Comparison of ENCODE assay signal across 19 mouse cellular contexts in genomic region chr14:117490469-117490868, GRCm38 (mm10).
DNase-seq lines count a peak whose midpoint lies in the region; ATAC-seq and TF ChIP-seq lines count a peak whose summit lies in the region.
"Had no signal": no experiment of that assay in that cellular context is flagged by ENCODE, and none has a peak within 500 bp of the region (broad histone marks: within the 10 kb centered on the region; RNA-seq: fewer than 3 reads in every experiment).

No protein-coding gene starts in this region.

- no peak for TF ChIP-seq EP300 in lung, postnatal 0 days (IDR thresholded peaks at IDR 0.05)

- no peaks in the 10 kb centered on the region for H3K4me1 ChIP-seq in forebrain, embryonic 11.5 days (replicated peaks; ENCODE audit: control insufficient read depth, insufficient read depth, low read length)
- no peaks in the 10 kb centered on the region for H3K4me1 ChIP-seq in forebrain, embryonic 15.5 days
- H3K4me1 ChIP-seq in hindbrain, postnatal 0 days (ENCODE audit: insufficient read depth, low read length), result no peaks in the 10 kb centered on the region
- no peaks in the 10 kb centered on the region for H3K4me1 ChIP-seq in hindbrain, embryonic 16.5 days (ENCODE audit: control insufficient read depth, insufficient read depth, low read depth, low read length)
- peaks cover 2% of the 10 kb centered on the region; the same call in 1 of the 2 replicates for H3K4me1 ChIP-seq in lung, postnatal 0 days (ENCODE audit: insufficient read depth, low read depth, low read length)
- H3K4me1 ChIP-seq in lung, adult 2 months (ENCODE audit: control insufficient read depth, insufficient read depth, low read length), result no peaks in the 10 kb centered on the region; the same call in none of the 2 replicates
- peaks cover 11% of the 10 kb centered on the region; the same call in 1 of the 2 replicates for H3K4me1 ChIP-seq in stomach, embryonic 14.5 days (ENCODE audit: control insufficient read depth, insufficient read depth, low read length)
- H3K4me1 ChIP-seq: heart, embryonic 12.5 days; limb, embryonic 12.5 days; liver, embryonic 13.5 days had no signal

- 0 out of 2 replicates have a peak, but pooled peaks have one; percentile 30 for ATAC-seq in forebrain, embryonic 11.5 days (replicated peaks; ENCODE audit: low FRiP score)
- ATAC-seq in forebrain, embryonic 15.5 days (replicated peaks), result no peak
- ATAC-seq in hindbrain, postnatal 0 days, result no peak
- no peak for ATAC-seq in hindbrain, embryonic 16.5 days
- ATAC-seq in lung, postnatal 0 days, result no peak
- ATAC-seq in stomach, embryonic 14.5 days (ENCODE audit: insufficient number of reproducible peaks, insufficient read depth, low FRiP score, low read depth), result peak; percentile 33; the same call in 1 of the 2 replicates

- H3K27ac ChIP-seq in forebrain, embryonic 11.5 days (ENCODE audit: low read depth, low read length), result no peak overlapping the region
- no peak overlapping the region for H3K27ac ChIP-seq in forebrain, embryonic 15.5 days (replicated peaks)
- H3K27ac ChIP-seq in hindbrain, postnatal 0 days, result no peak overlapping the region
- no peak overlapping the region for H3K27ac ChIP-seq in hindbrain, embryonic 16.5 days (ENCODE audit: low read depth, low read length)
- H3K27ac ChIP-seq in lung, postnatal 0 days (ENCODE audit: low read length), result no peak overlapping the region
- no peak overlapping the region for H3K27ac ChIP-seq in stomach, embryonic 14.5 days (ENCODE audit: low read length)
- H3K27ac ChIP-seq: hindbrain, embryonic 15.5 days; limb, embryonic 12.5 days; liver, embryonic 13.5 days; midbrain, embryonic 12.5 days had no signal

- H3K4me3 ChIP-seq in forebrain, embryonic 11.5 days (ENCODE audit: low read depth, low read length), result no peak overlapping the region
- no peak overlapping the region for H3K4me3 ChIP-seq in forebrain, embryonic 15.5 days
- no peak overlapping the region for H3K4me3 ChIP-seq in hindbrain, postnatal 0 days (ENCODE audit: low read length)
- H3K4me3 ChIP-seq in hindbrain, embryonic 16.5 days (ENCODE audit: low read length), result no peak overlapping the region
- no peak overlapping the region for H3K4me3 ChIP-seq in lung, postnatal 0 days (ENCODE audit: low read depth, low read length)
- no peak overlapping the region for H3K4me3 ChIP-seq in lung, adult 2 months (replicated peaks; ENCODE audit: extremely low read depth, low read depth, low read length)
- H3K4me3 ChIP-seq in stomach, embryonic 14.5 days (ENCODE audit: low read depth, low read length), result no peak overlapping the region
- H3K4me3 ChIP-seq: heart, embryonic 12.5 days; hindbrain, embryonic 15.5 days; limb, embryonic 12.5 days; liver, embryonic 13.5 days; midbrain, embryonic 12.5 days; myocyte had no signal

- no peak for DNase-seq in forebrain, embryonic 11.5 days (ENCODE audit: low spot score)
- no peak for DNase-seq in hindbrain, postnatal 0 days (ENCODE audit: low spot score)
- no peak for DNase-seq in lung, postnatal 0 days (ENCODE audit: low spot score)
- no peak for DNase-seq in lung, adult 2 months
- no peak for DNase-seq in adrenal gland, postnatal 14 days
- DNase-seq: cerebellum, adult 9-10 months; kidney, adult 8-10 months; kidney, postnatal 36 days; layer of hippocampus, adult 9-11 months; liver, embryonic 13.5 days; right cerebral cortex, postnatal 25 days had no signal

- no peak for TF ChIP-seq POLR2A in lung, adult 2 months (IDR thresholded peaks at IDR 0.05; ENCODE audit: borderline replicate concordance, extremely low read depth, low read depth, low read length)

- peak; percentile 58 for TF ChIP-seq CTCF in hindbrain, postnatal 0 days (IDR thresholded peaks at IDR 0.05; ENCODE audit: low read depth)
- peak; percentile 37 for TF ChIP-seq CTCF in lung, postnatal 0 days (IDR thresholded peaks at IDR 0.05)
- TF ChIP-seq CTCF in lung, adult 2 months (IDR thresholded peaks at IDR 0.05; ENCODE audit: insufficient read depth, low read length), result no peak

- H3K4me2 ChIP-seq in forebrain, embryonic 11.5 days (ENCODE audit: low read depth, low read length, severe bottlenecking), result no peak overlapping the region
- no peak overlapping the region for H3K4me2 ChIP-seq in forebrain, embryonic 15.5 days (replicated peaks)
- no peak overlapping the region for H3K4me2 ChIP-seq in hindbrain, postnatal 0 days (ENCODE audit: low read depth, low read length)
- H3K4me2 ChIP-seq in hindbrain, embryonic 16.5 days (ENCODE audit: low read length), result no peak overlapping the region
- no peak overlapping the region for H3K4me2 ChIP-seq in lung, postnatal 0 days (replicated peaks; ENCODE audit: low read depth, low read length)
- no peak overlapping the region for H3K4me2 ChIP-seq in stomach, embryonic 14.5 days (replicated peaks; ENCODE audit: low read depth, low read length)
- H3K4me2 ChIP-seq: heart, embryonic 12.5 days; hindbrain, embryonic 15.5 days; limb, embryonic 12.5 days; liver, embryonic 13.5 days; midbrain, embryonic 12.5 days had no signal

- no peak overlapping the region for H3K9ac ChIP-seq in forebrain, embryonic 11.5 days (ENCODE audit: low read length)
- H3K9ac ChIP-seq in forebrain, embryonic 15.5 days (replicated peaks), result no peak overlapping the region
- H3K9ac ChIP-seq in hindbrain, postnatal 0 days (replicated peaks; ENCODE audit: low read length), result no peak overlapping the region
- H3K9ac ChIP-seq in hindbrain, embryonic 16.5 days (ENCODE audit: low read depth, low read length), result no peak overlapping the region
- H3K9ac ChIP-seq in lung, postnatal 0 days (replicated peaks; ENCODE audit: low read depth), result no peak overlapping the region
- H3K9ac ChIP-seq in stomach, embryonic 14.5 days (replicated peaks; ENCODE audit: low read depth, low read length), result no peak overlapping the region
- H3K9ac ChIP-seq: heart, embryonic 12.5 days; hindbrain, embryonic 15.5 days; limb, embryonic 12.5 days; liver, embryonic 13.5 days; midbrain, embryonic 12.5 days had no signal

- H3K9me3 ChIP-seq in forebrain, embryonic 11.5 days (ENCODE audit: control insufficient read depth, low read length), result no peaks in the 10 kb centered on the region
- no peaks in the 10 kb centered on the region for H3K9me3 ChIP-seq in forebrain, embryonic 15.5 days
- H3K9me3 ChIP-seq in hindbrain, postnatal 0 days (ENCODE audit: low read length), result no peaks in the 10 kb centered on the region
- no peaks in the 10 kb centered on the region for H3K9me3 ChIP-seq in hindbrain, embryonic 16.5 days (ENCODE audit: control insufficient read depth, low read length)
- H3K9me3 ChIP-seq in lung, postnatal 0 days (ENCODE audit: low read length), result no peaks in the 10 kb centered on the region
- no peaks in the 10 kb centered on the region for H3K9me3 ChIP-seq in stomach, embryonic 14.5 days (ENCODE audit: control insufficient read depth, low read depth, low read length)
- H3K9me3 ChIP-seq: heart, embryonic 12.5 days; hindbrain, embryonic 15.5 days; limb, embryonic 12.5 days; liver, embryonic 13.5 days; midbrain, embryonic 12.5 days had no signal

- H3K27me3 ChIP-seq in forebrain, embryonic 11.5 days (ENCODE audit: control insufficient read depth, insufficient read depth, low read length), result no peaks in the 10 kb centered on the region
- no peaks in the 10 kb centered on the region for H3K27me3 ChIP-seq in forebrain, embryonic 15.5 days
- H3K27me3 ChIP-seq in hindbrain, postnatal 0 days (ENCODE audit: insufficient read depth, low read length), result no peaks in the 10 kb centered on the region
- H3K27me3 ChIP-seq in hindbrain, embryonic 16.5 days (replicated peaks; ENCODE audit: control insufficient read depth, insufficient read depth, low read length), result no peaks in the 10 kb centered on the region
- no peaks in the 10 kb centered on the region for H3K27me3 ChIP-seq in lung, postnatal 0 days (replicated peaks; ENCODE audit: insufficient read depth, low read length)
- H3K27me3 ChIP-seq in stomach, embryonic 14.5 days (ENCODE audit: control insufficient read depth, insufficient read depth, low read length), result no peaks in the 10 kb centered on the region
- H3K27me3 ChIP-seq: heart, embryonic 12.5 days; hindbrain, embryonic 15.5 days; limb, embryonic 12.5 days; liver, embryonic 13.5 days; midbrain, embryonic 12.5 days had no signal

- 69% methylated on average over 5 of the region's 5 CpGs for WGBS in forebrain, embryonic 11.5 days
- 72% methylated on average over 5 of the region's 5 CpGs for WGBS in forebrain, embryonic 15.5 days
- WGBS in hindbrain, postnatal 0 days, result 67% methylated on average over 5 of the region's 5 CpGs
- WGBS in hindbrain, embryonic 16.5 days, result 75% methylated on average over 5 of the region's 5 CpGs
- 66% methylated on average over 5 of the region's 5 CpGs for WGBS in lung, postnatal 0 days
- 60% methylated on average over 5 of the region's 5 CpGs for WGBS in lung, adult 2 months
- WGBS in stomach, embryonic 14.5 days, result 49% methylated on average over 5 of the region's 5 CpGs

- no peaks in the 10 kb centered on the region for H3K36me3 ChIP-seq in forebrain, embryonic 11.5 days (ENCODE audit: control insufficient read depth, insufficient read depth, low read length)
- H3K36me3 ChIP-seq in forebrain, embryonic 15.5 days, result no peaks in the 10 kb centered on the region
- no peaks in the 10 kb centered on the region for H3K36me3 ChIP-seq in hindbrain, postnatal 0 days (ENCODE audit: insufficient read depth, low read length)
- no peaks in the 10 kb centered on the region for H3K36me3 ChIP-seq in hindbrain, embryonic 16.5 days (ENCODE audit: control insufficient read depth, insufficient read depth, low read length)
- H3K36me3 ChIP-seq in lung, postnatal 0 days (ENCODE audit: insufficient read depth, low read length), result no peaks in the 10 kb centered on the region
- no peaks in the 10 kb centered on the region for H3K36me3 ChIP-seq in stomach, embryonic 14.5 days (ENCODE audit: control insufficient read depth, insufficient read depth, low read length)
- H3K36me3 ChIP-seq: heart, embryonic 12.5 days; hindbrain, embryonic 15.5 days; limb, embryonic 12.5 days; liver, embryonic 13.5 days; midbrain, embryonic 12.5 days had no signal

Comparison
In these comparisons a context has a peak if more than half of its experiments do, and no peak if none do; other contexts are left out.
1. ATAC-seq: peak in forebrain, embryonic 11.5 days (single experiment) and stomach, embryonic 14.5 days (single experiment); none in forebrain, embryonic 15.5 days (single experiment), hindbrain, postnatal 0 days (single experiment), hindbrain, embryonic 16.5 days (single experiment) and lung, postnatal 0 days (single experiment).